Mouse (Mus musculus) ES-Bruce4 (cell line): ENCODE results near the gene Lingo4.

Source experiments
- CTCF ChIP-seq: IDR thresholded peaks from one replicate; pipeline ENCODE4 v1.8.1; 2011; ENCODE audit warnings: low read depth, low read length
- POLR2A ChIP-seq: IDR thresholded peaks from one replicate; pipeline ENCODE4 v1.8.1; 2011; ENCODE audit warnings: low read length; ENCODE audit not compliant: insufficient read depth

GRCm38 (mm10) chr3:94379831-94380510 lies 18.3 kb upstream of the Lingo4 start:
- TF ChIP-seq CTCF, result no peak
- TF ChIP-seq POLR2A, result no peak
